Comparison of ENCODE assay signal across 30 mouse cellular contexts in the genomic region with DNA sequence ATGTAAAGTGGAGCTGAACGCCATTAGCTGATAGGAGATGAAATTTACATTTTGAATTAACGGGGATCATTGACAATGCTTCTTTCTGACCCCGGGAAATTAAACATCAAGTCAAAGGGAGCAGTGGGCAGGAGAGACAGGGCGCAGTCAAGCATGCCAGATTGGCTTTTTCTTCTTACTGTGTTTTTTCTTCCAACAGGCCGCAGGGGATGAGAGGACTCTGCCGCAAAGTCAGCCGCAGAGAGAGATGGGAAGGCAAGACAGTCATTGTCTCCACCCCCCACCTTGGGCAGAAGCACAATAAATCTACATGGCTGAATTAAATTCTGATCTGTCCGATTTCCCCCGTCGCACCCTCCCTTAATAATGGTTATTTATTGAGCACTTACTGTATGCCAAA. TPM values are rescaled to one million over a fixed set of nuclear protein-coding genes. Genes with fewer than 3 reads are reported as not detected.
"Had no signal": no experiment of that assay in that cellular context is flagged by ENCODE, and none has a peak within 500 bp of the region (broad histone marks: within the 10 kb centered on the region; RNA-seq: fewer than 3 reads in every experiment).

No protein-coding gene starts in this region.

- H3K27me3 ChIP-seq: hindbrain, embryonic 15.5 days had no signal

- H3K4me1 ChIP-seq: heart, embryonic 12.5 days; heart, embryonic 13.5 days; heart, embryonic 15.5 days had no signal

- H3K27ac ChIP-seq: heart, adult 2 months; heart, embryonic 10.5 days; heart, embryonic 13.5 days; heart, embryonic 15.5 days; hindbrain, embryonic 10.5 days; hindbrain, embryonic 12.5 days; hindbrain, embryonic 13.5 days; hindbrain, embryonic 14.5 days; hindbrain, embryonic 15.5 days; hindbrain, postnatal 0 days; intestine, embryonic 15.5 days; kidney, postnatal 0 days; layer of hippocampus, adult 2 months; left cerebral cortex, adult 2 months had no signal

- ATAC-seq: hindbrain, embryonic 16.5 days; hindbrain, postnatal 0 days; inflammation-experienced regulatory T-cells, adult 6 months; intestine, embryonic 15.5 days; intestine, embryonic 16.5 days; intestine, postnatal 0 days had no signal

- H3K4me2 ChIP-seq: heart, embryonic 11.5 days; heart, embryonic 12.5 days; heart, embryonic 13.5 days; heart, embryonic 15.5 days; hindbrain, embryonic 12.5 days; hindbrain, embryonic 13.5 days; hindbrain, embryonic 14.5 days; hindbrain, embryonic 15.5 days; intestine, embryonic 15.5 days had no signal

- H3K9me3 ChIP-seq: heart, embryonic 10.5 days; heart, embryonic 12.5 days; heart, embryonic 13.5 days; heart, embryonic 15.5 days; hindbrain, embryonic 10.5 days; hindbrain, embryonic 12.5 days; hindbrain, embryonic 13.5 days; hindbrain, embryonic 15.5 days; intestine, embryonic 15.5 days had no signal

- DNase-seq: heart, adult 2 months; heart, postnatal 10 days; heart, postnatal 14 days; heart, postnatal 36 days; heart, postnatal 4 days; layer of hippocampus, adult 9-11 months; layer of hippocampus, postnatal 36 days had no signal

- H3K4me3 ChIP-seq: heart, adult 2 months; heart, embryonic 10.5 days; heart, embryonic 12.5 days; heart, embryonic 13.5 days; heart, embryonic 15.5 days; hindbrain, embryonic 10.5 days; hindbrain, embryonic 12.5 days; hindbrain, embryonic 13.5 days; hindbrain, embryonic 15.5 days; intestine, embryonic 15.5 days; layer of hippocampus, adult 2 months; left cerebral cortex, adult 2 months had no signal

- H3K36me3 ChIP-seq: heart, embryonic 10.5 days; heart, embryonic 12.5 days; heart, embryonic 13.5 days; heart, embryonic 15.5 days; hindbrain, embryonic 10.5 days; hindbrain, embryonic 12.5 days; hindbrain, embryonic 13.5 days; hindbrain, embryonic 15.5 days; intestine, embryonic 15.5 days had no signal

- H3K9ac ChIP-seq: heart, embryonic 12.5 days; heart, embryonic 13.5 days; heart, embryonic 15.5 days; hindbrain, embryonic 12.5 days; hindbrain, embryonic 13.5 days; hindbrain, embryonic 14.5 days; hindbrain, embryonic 15.5 days; intestine, embryonic 15.5 days had no signal

RNA-seq across cellular contexts. Expression of a gene that starts 12.5 kb away (rescaled TPM):
- polyA plus RNA-seq: heart, embryonic 10.5 days; heart, embryonic 11.5 days; heart, embryonic 14.5 days; hindbrain, embryonic 10.5 days; hindbrain, embryonic 11.5 days; hindbrain, embryonic 12.5 days; hindbrain, embryonic 13.5 days; hindbrain, embryonic 14.5 days; hindbrain, embryonic 15.5 days; hindbrain, embryonic 16.5 days; hindbrain, postnatal 0 days; inflammation-experienced regulatory T-cells, adult 6 months had no signal

RNA-seq across cellular contexts. Expression of a gene that starts 46.0 kb away (rescaled TPM):
- polyA plus RNA-seq: heart, adult 2 months; hindbrain, postnatal 0 days; inflammation-experienced regulatory T-cells, adult 6 months; kidney, postnatal 0 days; large intestine, adult 2 months had no signal

RNA-seq across cellular contexts. Expression of a gene that starts 53.4 kb away (rescaled TPM):
- polyA plus RNA-seq: heart, embryonic 10.5 days; heart, embryonic 11.5 days; heart, embryonic 12.5 days; heart, embryonic 14.5 days; hindbrain, embryonic 11.5 days; hindbrain, embryonic 16.5 days; kidney, embryonic 14.5 days had no signal
